Mouse (Mus musculus) MEL (cell line): Measurements from ENCODE around the gene Zc3hc1.

ENCODE experiments used
- CTCF ChIP-seq, 3 experiments: IDR thresholded peaks in 2 of 3; conservative IDR thresholded peaks in 1 of 3; 2 replicates each; pipeline ENCODE4 v1.5.1; 2011 to 2012; ENCODE audit warnings: low read length in 3 of 3, low read depth in 2 of 3, mild to moderate bottlenecking in 2 of 3, improper control_type of control experiment in 1 of 3, inconsistent platforms in 1 of 3, mixed read lengths in 1 of 3, moderate library complexity in 1 of 3; ENCODE audit not compliant: control insufficient read depth in 1 of 3, insufficient read depth in 1 of 3, poor library complexity in 1 of 3, severe bottlenecking in 1 of 3
- EP300 ChIP-seq, 2 experiments: IDR thresholded peaks; 2 replicates each; pipeline ENCODE4 v1.6.1; 2011; ENCODE audit warnings: improper control_type of control experiment in 2 of 2, low read length in 2 of 2, low read depth in 1 of 2, mild to moderate bottlenecking in 1 of 2
- ETS1 ChIP-seq: IDR thresholded peaks from 2 replicates; pipeline ENCODE4 v1.6.1; 2012; ENCODE audit warnings: low read depth, mild to moderate bottlenecking, inconsistent platforms, low read length, improper control_type of control experiment, moderate library complexity
- GATA1 ChIP-seq: IDR thresholded peaks from 2 replicates; pipeline ENCODE4 v1.6.1; 2011; ENCODE audit warnings: low read depth, low read length, improper control_type of control experiment
- MAFK ChIP-seq: IDR thresholded peaks from 2 replicates; pipeline ENCODE4 v1.6.1; 2011; ENCODE audit warnings: low read depth, mild to moderate bottlenecking, low read length, improper control_type of control experiment, borderline replicate concordance
- MAX ChIP-seq: IDR thresholded peaks from 2 replicates; pipeline ENCODE4 v1.6.1; 2011; ENCODE audit warnings: low read length, improper control_type of control experiment
- NRF1 ChIP-seq: IDR thresholded peaks from 2 replicates; pipeline ENCODE4 v1.6.1; 2014; ENCODE audit warnings: low read depth, mild to moderate bottlenecking, inconsistent platforms, low read length, improper control_type of control experiment, moderate library complexity; ENCODE audit not compliant: poor library complexity, insufficient read depth, severe bottlenecking
- POLR2A ChIP-seq, 2 experiments: IDR thresholded peaks; 2 replicates each; pipeline ENCODE4 v1.6.1; 2011 to 2012; ENCODE audit warnings: low read length in 2 of 2, mild to moderate bottlenecking in 2 of 2, control low read depth in 1 of 2, improper control_type of control experiment in 1 of 2, low read depth in 1 of 2, moderate library complexity in 1 of 2; ENCODE audit not compliant: control insufficient read depth in 1 of 2, insufficient read depth in 1 of 2, poor library complexity in 1 of 2
- RCOR1 ChIP-seq: IDR thresholded peaks from 2 replicates; pipeline ENCODE4 v1.6.1; 2012; ENCODE audit warnings: low read depth, mild to moderate bottlenecking, inconsistent platforms, low read length, improper control_type of control experiment
- TAL1 ChIP-seq: IDR thresholded peaks from 2 replicates; pipeline ENCODE4 v1.6.1; 2012; ENCODE audit warnings: mild to moderate bottlenecking, inconsistent platforms, low read length, moderate library complexity, mixed read lengths
- USF1 ChIP-seq: IDR thresholded peaks from 2 replicates; pipeline ENCODE4 v1.6.1; 2014; ENCODE audit warnings: low read depth, mild to moderate bottlenecking, inconsistent platforms, low read length, improper control_type of control experiment, moderate library complexity
- ZC3H11A ChIP-seq: IDR thresholded peaks from 2 replicates; pipeline ENCODE4 v1.6.1; 2012; ENCODE audit warnings: low read depth, mild to moderate bottlenecking, inconsistent platforms, low read length, improper control_type of control experiment
- ZNF384 ChIP-seq: IDR thresholded peaks from 2 replicates; pipeline ENCODE4 v1.6.1; 2012; ENCODE audit warnings: low read depth, mild to moderate bottlenecking, inconsistent platforms, low read length, improper control_type of control experiment

DNA sequence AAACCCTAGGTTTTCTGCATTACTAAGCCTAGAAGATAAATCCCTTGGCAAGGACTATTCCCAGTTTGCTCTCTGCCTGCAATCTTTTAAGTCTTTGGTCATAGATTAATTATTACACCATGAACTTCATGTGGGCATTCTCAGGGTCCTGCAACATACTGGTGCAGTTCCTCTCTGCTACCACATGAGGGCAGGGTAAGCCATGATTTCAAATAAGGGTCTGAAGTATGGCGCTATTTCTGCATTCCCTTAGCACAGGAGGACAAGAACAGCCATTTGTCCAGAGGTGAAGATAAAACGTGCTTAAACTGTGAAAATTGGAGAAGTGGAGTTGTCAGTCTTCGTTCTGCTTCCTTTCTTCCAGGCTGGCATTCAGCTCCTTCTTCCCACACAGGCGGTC is 12.6 kb upstream of the Zc3hc1 start:
- TF ChIP-seq EP300 (IDR thresholded peaks at IDR 0.05; ENCODE audit: low read depth in 1 of 2, low read length in 2 of 2) (no peak; a peak in 1 of 4 replicates), CTCF (IDR thresholded peaks at IDR 0.05 in 2 of 3, conservative IDR thresholded peaks at IDR 0.05 in 1 of 3; ENCODE audit: control insufficient read depth in 1 of 3, insufficient read depth in 1 of 3, low read depth in 2 of 3, low read length in 3 of 3, poor library complexity in 1 of 3, severe bottlenecking in 1 of 3) (peak; percentile 65 to 97 (median 95)), ZC3H11A (peak; percentile 90), POLR2A (IDR thresholded peaks at IDR 0.05; ENCODE audit: control insufficient read depth in 1 of 2, insufficient read depth in 1 of 2, low read depth in 1 of 2, low read length in 2 of 2, poor library complexity in 1 of 2) (no peak), ZNF384 (peak; percentile 75), MAX (peak; percentile 16; the same call in 1 of the 2 replicates), USF1 (no peak), NRF1 (no peak), TAL1 (no peak), ETS1 (no peak), GATA1 (0 out of 2 replicates have a peak, but pooled peaks have one; percentile 3), MAFK (no peak), RCOR1 (no peak)
